Mouse (Mus musculus) neural tube, embryonic 11.5 days (tissue): ENCODE data around the gene Phrf1. TPM values are rescaled to one million over a fixed set of nuclear protein-coding genes. Genes with fewer than 3 reads are reported as not detected.

Source experiments
- ATAC-seq: fragments of 200-750 bp; cut with Nextera tagmentation; 2 replicates; pipeline ENCODE4 v1.8.0; 2017; ENCODE audit warnings: moderate number of reproducible peaks, mild to moderate bottlenecking, moderate TSS enrichment, moderate library complexity; ENCODE audit not compliant: insufficient read depth, low FRiP score, low TSS enrichment
- DNase-seq: peaks from one replicate; pipeline ENCODE4 v3.0.0-alpha.2; 2015; ENCODE audit warnings: low spot score
- H3K27ac ChIP-seq: fragments of 300-500 bp; sonication (generic); 2 replicates; pipeline ENCODE4 v1.5.1; 2014; ENCODE audit warnings: low read depth, mild to moderate bottlenecking, low read length
- H3K27me3 ChIP-seq: fragments of 300-500 bp; sonication (generic); 2 replicates; pipeline ENCODE4 v1.6.1; 2014; ENCODE audit warnings: mild to moderate bottlenecking, low read length, mixed read lengths; ENCODE audit not compliant: control insufficient read depth, insufficient read depth
- H3K36me3 ChIP-seq: fragments of 300-500 bp; sonication (generic); 2 replicates; pipeline ENCODE4 v1.6.1; 2014; ENCODE audit warnings: mild to moderate bottlenecking, low read length, moderate library complexity, mixed read lengths; ENCODE audit not compliant: control insufficient read depth, insufficient read depth
- H3K4me1 ChIP-seq: fragments of 300-500 bp; sonication (generic); 2 replicates; pipeline ENCODE4 v1.6.1; 2014; ENCODE audit warnings: low read length, mixed read lengths; ENCODE audit not compliant: control insufficient read depth, insufficient read depth
- H3K4me2 ChIP-seq: fragments of 300-500 bp; sonication (generic); 2 replicates; pipeline ENCODE4 v1.6.1; 2014; ENCODE audit warnings: low read depth, mild to moderate bottlenecking, moderate library complexity
- H3K4me3 ChIP-seq: fragments of 300-500 bp; sonication (generic); 2 replicates; pipeline ENCODE4 v1.5.1; 2014; ENCODE audit warnings: low read depth, low read length
- H3K9ac ChIP-seq: fragments of 300-500 bp; sonication (generic); 2 replicates; pipeline ENCODE4 v1.6.1; 2014; ENCODE audit warnings: mild to moderate bottlenecking, low read length
- H3K9me3 ChIP-seq: fragments of 300-500 bp; sonication (generic); 2 replicates; pipeline ENCODE4 v1.6.1; 2016; ENCODE audit warnings: low read length; ENCODE audit not compliant: control insufficient read depth
- WGBS: fragments of 180-500 bp; shearing (Covaris S2); extraction: QIAGEN DNeasy Blood & Tissue Kit; methylation state at CpG from one replicate; pipeline ENCODE4 v1.1.7; 2014; 5-methylcytosine and 5-hydroxymethylcytosine counted together
- polyA plus RNA-seq: library from polyadenylated mRNA; unstranded; fragments of >200 nt; fragmentation: Nextera tagmentation; extraction: Ambion mirVana; gene quantifications from 2 replicates; pipeline ENCODE4 v1.2.1, GENCODE M21; 2014

Gene Phrf1
- polyA plus RNA-seq, 1 experiment from 2014 or later, result 93.3 TPM

DNA sequence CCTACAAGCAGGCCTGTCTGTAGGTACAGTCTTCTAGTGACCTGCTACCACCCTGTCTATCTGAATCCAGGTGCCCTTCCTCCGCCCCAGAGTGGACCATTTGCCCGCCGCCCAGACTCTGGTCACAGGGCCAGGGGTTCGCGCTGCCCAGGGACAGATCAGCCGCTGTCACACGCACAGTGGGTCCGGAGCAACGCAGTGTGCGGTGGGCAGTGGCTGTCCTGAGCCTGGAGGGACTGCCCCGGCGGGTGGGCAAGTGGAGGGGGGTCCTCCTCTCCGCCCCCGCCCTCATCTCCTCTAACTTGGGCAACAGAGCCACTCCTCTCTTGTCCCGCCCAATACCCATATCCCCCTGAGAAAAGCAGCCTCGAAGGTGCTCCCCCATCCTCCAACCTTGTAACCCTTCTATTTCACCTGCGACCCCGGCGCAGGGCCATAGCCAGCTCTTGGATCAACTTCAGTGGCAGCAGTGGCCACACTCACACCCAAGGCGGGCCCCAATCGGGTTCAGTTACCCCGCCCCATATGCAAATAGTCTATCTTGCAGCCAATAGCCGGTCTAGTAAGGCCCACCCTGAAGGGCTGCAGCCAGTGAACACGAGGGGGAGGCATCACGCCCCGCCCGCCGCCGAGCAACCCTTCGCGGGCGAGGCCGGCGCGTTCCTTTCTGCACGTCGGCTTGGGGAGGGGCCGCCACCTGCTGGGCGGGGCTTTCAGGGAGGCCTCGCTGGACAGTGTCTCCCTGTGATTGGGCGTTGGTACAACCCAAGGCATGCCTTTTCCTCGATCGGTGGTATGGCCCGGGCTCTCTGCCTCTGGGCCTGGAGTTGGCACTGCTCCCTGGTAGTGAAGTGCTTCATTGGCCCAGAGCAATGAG is 7.1 kb upstream of the Phrf1 start:
- Histone ChIP-seq H3K9me3 (no peaks in the 10 kb centered on the region), H3K4me1 (peaks cover 17% of the 10 kb centered on the region), H3K4me3 (peak overlapping the region; percentile 42), H3K27me3 (no peaks in the 10 kb centered on the region), H3K27ac (peak overlapping the region; percentile 81), H3K36me3 (no peaks in the 10 kb centered on the region; the same call in 1 of the 2 replicates), H3K9ac (peak overlapping the region; percentile 55), H3K4me2 (peak overlapping the region; percentile 86)
- 4% methylated on average over 44 of the region's 44 CpGs for WGBS
- DNase-seq (peak; percentile 100), ATAC-seq (peak; percentile 97)

- no peaks in the 10 kb centered on the region for H3K27me3 ChIP-seq
- no peaks in the 10 kb centered on the region for H3K9me3 ChIP-seq
- no peak; the same call in 1 of the 2 replicates for ATAC-seq
- peak overlapping the region; percentile 81 for H3K27ac ChIP-seq
- H3K4me3 ChIP-seq, result peak overlapping the region; percentile 42
- H3K9ac ChIP-seq, result peak overlapping the region; percentile 45
- WGBS, result 15% methylated on average over 8 of the region's 8 CpGs
- H3K36me3 ChIP-seq, result no peaks in the 10 kb centered on the region; the same call in 1 of the 2 replicates
- H3K4me1 ChIP-seq, result peaks cover 11% of the 10 kb centered on the region
- peak overlapping the region; percentile 86 for H3K4me2 ChIP-seq
- DNase-seq, result no peak
These were observed 6.5 kb upstream of the Phrf1 start for GRCm38 (mm10) chr7:141222126-141222467.

DNA sequence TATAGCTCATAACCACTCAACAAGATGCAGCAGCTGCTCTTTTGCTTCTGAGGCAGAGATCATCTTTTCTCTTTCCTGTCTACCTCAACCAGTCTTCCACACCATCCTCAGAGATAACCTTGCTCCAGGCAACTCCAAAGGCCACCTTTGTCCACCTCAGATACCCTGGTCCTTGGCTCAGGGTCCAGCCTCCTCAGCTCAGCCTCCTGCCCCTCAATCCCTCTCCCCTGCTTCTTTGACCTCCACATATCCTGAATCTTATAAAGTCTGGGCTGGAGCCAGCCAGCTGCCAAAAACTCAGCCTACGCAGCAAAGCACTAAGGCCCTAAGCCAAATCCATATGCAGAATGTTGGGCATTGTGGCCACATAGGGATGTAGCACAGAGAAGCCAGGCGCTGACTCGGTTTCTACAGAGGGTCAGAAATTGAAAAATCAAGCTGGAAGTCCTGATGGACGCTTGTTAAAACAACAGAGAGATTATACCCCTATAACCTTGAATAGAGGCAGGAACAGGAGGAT is 5.8 kb upstream of the Phrf1 start:
- no peaks in the 10 kb centered on the region for H3K27me3 ChIP-seq
- H3K9me3 ChIP-seq, result no peaks in the 10 kb centered on the region
- no peak overlapping the region for H3K4me3 ChIP-seq
- WGBS, result 99% methylated on average over 4 of the region's 4 CpGs
- DNase-seq (no peak), ATAC-seq (no peak)
- H3K36me3 ChIP-seq, result no peaks in the 10 kb centered on the region; the same call in 1 of the 2 replicates
- peak overlapping the region; percentile 45; the same call in 1 of the 2 replicates for H3K9ac ChIP-seq
- no peak overlapping the region for H3K4me2 ChIP-seq
- H3K4me1 ChIP-seq, result peaks cover 10% of the 10 kb centered on the region
- H3K27ac ChIP-seq, result peak overlapping the region; percentile 81; the same call in 1 of the 2 replicates

GRCm38 (mm10) chr7:141226535-141226934 is 2.0 kb upstream of the Phrf1 start:
- no peak overlapping the region for H3K4me2 ChIP-seq
- 89% methylated on average over 6 of the region's 6 CpGs for WGBS
- no peak overlapping the region for H3K9ac ChIP-seq
- no peak for DNase-seq
- H3K4me1 ChIP-seq, result peaks cover 13% of the 10 kb centered on the region
- no peak overlapping the region for H3K27ac ChIP-seq
- H3K36me3 ChIP-seq, result peaks cover under 1% of the 10 kb centered on the region; the same call in 1 of the 2 replicates
- H3K9me3 ChIP-seq, result no peaks in the 10 kb centered on the region
- ATAC-seq, result no peak
- no peaks in the 10 kb centered on the region for H3K27me3 ChIP-seq
- no peak overlapping the region for H3K4me3 ChIP-seq

- H3K9me3 ChIP-seq, result no peaks in the 10 kb centered on the region
- H3K36me3 ChIP-seq, result peaks cover 7% of the 10 kb centered on the region
- no peaks in the 10 kb centered on the region for H3K27me3 ChIP-seq
- DNase-seq, result no peak
- no peak overlapping the region; the same call in 1 of the 2 replicates for H3K4me3 ChIP-seq
- ATAC-seq, result no peak
- peak overlapping the region; percentile 38; the same call in 1 of the 2 replicates for H3K4me2 ChIP-seq
- 80% methylated on average over 4 of the region's 4 CpGs for WGBS
- H3K27ac ChIP-seq, result no peak overlapping the region
- H3K9ac ChIP-seq, result peak overlapping the region; percentile 96
- peaks cover 7% of the 10 kb centered on the region for H3K4me1 ChIP-seq
These were observed 788 bp upstream of the Phrf1 start for GRCm38 (mm10) chr7:141227796-141228195.

- peak overlapping the region; percentile 96 for H3K9ac ChIP-seq
- H3K27me3 ChIP-seq, result no peaks in the 10 kb centered on the region
- DNase-seq (no peak), ATAC-seq (no peak)
- peak overlapping the region; percentile 74 for H3K4me2 ChIP-seq
- H3K4me3 ChIP-seq, result peak overlapping the region; percentile 100
- H3K4me1 ChIP-seq, result peaks cover 7% of the 10 kb centered on the region
- H3K9me3 ChIP-seq, result no peaks in the 10 kb centered on the region
- WGBS, result 68% methylated on average over 6 of the region's 6 CpGs
- H3K36me3 ChIP-seq, result peaks cover 12% of the 10 kb centered on the region
- H3K27ac ChIP-seq, result no peak overlapping the region
These were observed 1.1 kb downstream of the Phrf1 start for GRCm38 (mm10) chr7:141229702-141230101.

- ATAC-seq (no peak), DNase-seq (no peak)
- 84% methylated on average over 4 of the region's 4 CpGs for WGBS
- Histone ChIP-seq H3K4me2 (no peak overlapping the region), H3K27me3 (no peaks in the 10 kb centered on the region), H3K9ac (no peak overlapping the region), H3K36me3 (peaks cover 16% of the 10 kb centered on the region), H3K27ac (no peak overlapping the region), H3K4me3 (no peak overlapping the region), H3K9me3 (no peaks in the 10 kb centered on the region), H3K4me1 (peaks cover 7% of the 10 kb centered on the region)
These were observed 2.0 kb downstream of the Phrf1 start for GRCm38 (mm10) chr7:141230570-141230969.

DNA sequence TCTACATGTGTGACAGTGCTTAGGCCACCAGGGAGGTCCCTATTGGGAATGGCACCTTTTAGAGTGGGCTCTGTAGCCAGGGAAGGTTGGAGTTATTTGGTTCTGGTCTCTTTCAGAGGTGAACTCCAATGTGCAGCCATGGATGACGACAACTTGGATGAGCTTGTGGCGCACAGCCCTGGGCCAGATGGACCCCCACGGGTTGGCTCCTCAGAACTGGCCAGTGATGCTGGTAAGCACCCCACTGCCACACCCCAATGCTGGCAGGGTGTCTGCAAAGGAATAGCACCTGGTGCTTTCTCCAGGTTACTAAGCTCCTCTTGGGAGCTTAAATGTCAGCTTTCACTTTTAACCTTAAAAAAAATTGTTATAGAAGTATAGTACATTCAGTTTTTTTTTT is 2.5 kb downstream of the Phrf1 start:
- Histone ChIP-seq H3K4me2 (no peak overlapping the region), H3K27me3 (no peaks in the 10 kb centered on the region), H3K9me3 (no peaks in the 10 kb centered on the region), H3K36me3 (peaks cover 19% of the 10 kb centered on the region), H3K27ac (no peak overlapping the region), H3K4me3 (no peak overlapping the region), H3K9ac (no peak overlapping the region), H3K4me1 (peaks cover 7% of the 10 kb centered on the region)
- 90% methylated on average over 3 of the region's 3 CpGs for WGBS
- DNase-seq (peak; percentile 1), ATAC-seq (no peak)
